In genomic region chr16:94312663-94313228, GRCm38 (mm10) we compare ENCODE assay signal across 8 mouse cellular contexts. TPM values are rescaled to one million over a fixed set of nuclear protein-coding genes. Genes with fewer than 3 reads are reported as not detected.
DNase-seq lines count a peak whose midpoint lies in the region; ATAC-seq and TF ChIP-seq lines count a peak whose summit lies in the region.

No protein-coding gene starts in this region.

- ATAC-seq in forebrain, postnatal 0 days = peak; percentile 87
- peak; percentile 89 for ATAC-seq in lung, embryonic 15.5 days (ENCODE audit: borderline replicate concordance, extremely low read depth, low FRiP score, low TSS enrichment)

- no peaks in the 10 kb centered on the region for H3K27me3 ChIP-seq in MEL (ENCODE audit: control insufficient read depth in 1 of 2, insufficient read depth in 2 of 2, low read length in 2 of 2)
- no peaks in the 10 kb centered on the region for H3K27me3 ChIP-seq in cerebellum, adult 2 months (ENCODE audit: control insufficient read depth, insufficient read depth, low read length)
- H3K27me3 ChIP-seq in forebrain, postnatal 0 days (ENCODE audit: insufficient read depth, low read length) = no peaks in the 10 kb centered on the region
- H3K27me3 ChIP-seq in lung, embryonic 15.5 days = no peaks in the 10 kb centered on the region
- H3K27me3 ChIP-seq in thymus, adult 2 months (ENCODE audit: control insufficient read depth, insufficient read depth, low read length) = no peaks in the 10 kb centered on the region; the same call in 1 of the 2 replicates

- H3K4me3 ChIP-seq in MEL (ENCODE audit: control insufficient read depth in 1 of 2, insufficient read depth in 1 of 2, low read depth in 2 of 2, low read length in 2 of 2) = peak overlapping the region; percentile 78 to 82
- peak overlapping the region; percentile 64 for H3K4me3 ChIP-seq in cerebellum, adult 2 months (replicated peaks; ENCODE audit: insufficient read depth, low read depth, low read length)
- H3K4me3 ChIP-seq in forebrain, postnatal 0 days (ENCODE audit: low read depth, low read length) = peak overlapping the region; percentile 61
- H3K4me3 ChIP-seq in lung, embryonic 15.5 days = peak overlapping the region; percentile 79
- peak overlapping the region; percentile 69 for H3K4me3 ChIP-seq in thymus, adult 2 months (ENCODE audit: control insufficient read depth, insufficient read depth, low read length)

- H3K36me3 ChIP-seq in MEL (ENCODE audit: control insufficient read depth in 1 of 2, insufficient read depth in 2 of 2, low read length in 2 of 2) = peaks cover 0 to 20% of the 10 kb centered on the region in 2 experiments; a peak in 2 of 4 replicates
- no peaks in the 10 kb centered on the region for H3K36me3 ChIP-seq in forebrain, postnatal 0 days (ENCODE audit: insufficient read depth)
- no peaks in the 10 kb centered on the region for H3K36me3 ChIP-seq in lung, embryonic 15.5 days
- H3K36me3 ChIP-seq in thymus, adult 2 months (ENCODE audit: control insufficient read depth, insufficient read depth, low read length) = no peaks in the 10 kb centered on the region

- peak overlapping the region; percentile 58 for H3K4me2 ChIP-seq in forebrain, postnatal 0 days (ENCODE audit: low read depth)
- H3K4me2 ChIP-seq in lung, embryonic 15.5 days = peak overlapping the region; percentile 83

- H3K9me3 ChIP-seq in MEL (replicated peaks; ENCODE audit: insufficient read depth, low read length) = no peaks in the 10 kb centered on the region
- no peaks in the 10 kb centered on the region for H3K9me3 ChIP-seq in forebrain, postnatal 0 days (ENCODE audit: low read length)
- no peaks in the 10 kb centered on the region for H3K9me3 ChIP-seq in lung, embryonic 15.5 days

- H3K79me2 ChIP-seq in MEL (ENCODE audit: control insufficient read depth, insufficient read depth, low read length, poor library complexity) = peaks cover 1% of the 10 kb centered on the region; the same call in 1 of the 2 replicates

- H3K4me1 ChIP-seq in MEL (ENCODE audit: control insufficient read depth in 1 of 2, insufficient read depth in 2 of 2, low read length in 2 of 2) = peaks cover 14 to 16% of the 10 kb centered on the region in 2 experiments
- peaks cover 21% of the 10 kb centered on the region for H3K4me1 ChIP-seq in cerebellum, adult 2 months (ENCODE audit: control insufficient read depth, insufficient read depth, low read length)
- 0 out of 2 replicates have a peak, but pooled peaks cover 6% of the 10 kb centered on the region for H3K4me1 ChIP-seq in forebrain, postnatal 0 days (ENCODE audit: insufficient read depth)
- peaks cover 13% of the 10 kb centered on the region; the same call in 1 of the 2 replicates for H3K4me1 ChIP-seq in lung, embryonic 15.5 days
- H3K4me1 ChIP-seq in thymus, adult 2 months (replicated peaks; ENCODE audit: control insufficient read depth, insufficient read depth, low read length) = peaks cover 2% of the 10 kb centered on the region

- peak overlapping the region; percentile 88 for H3K9ac ChIP-seq in MEL (ENCODE audit: control insufficient read depth, low read depth, low read length, poor library complexity, severe bottlenecking)
- peak overlapping the region; percentile 85 for H3K9ac ChIP-seq in forebrain, postnatal 0 days
- peak overlapping the region; percentile 39 for H3K9ac ChIP-seq in lung, embryonic 15.5 days

- TF ChIP-seq EP300 in MEL (IDR thresholded peaks at IDR 0.05; ENCODE audit: low read depth in 1 of 2, low read length in 2 of 2) = peak in 1 of 2 experiments; percentile 23; a peak in 1 of 4 replicates

- H3K27ac ChIP-seq in MEL (ENCODE audit: control insufficient read depth, low read depth, low read length) = peak overlapping the region; percentile 95
- peak overlapping the region; percentile 98 for H3K27ac ChIP-seq in cerebellum, adult 2 months (ENCODE audit: insufficient read depth, low read length)
- peak overlapping the region; percentile 99 for H3K27ac ChIP-seq in forebrain, postnatal 0 days (ENCODE audit: low read depth, low read length)
- peak overlapping the region; percentile 100 for H3K27ac ChIP-seq in lung, embryonic 15.5 days
- peak overlapping the region; percentile 93 for H3K27ac ChIP-seq in thymus, adult 2 months (ENCODE audit: control insufficient read depth, insufficient read depth, low read length)

- DNase-seq in MEL (ENCODE audit: low read depth, low spot score) = peak; percentile 96
- DNase-seq in cerebellum, adult 2 months = peak; percentile 93 to 96
- DNase-seq in forebrain, postnatal 0 days = peak; percentile 96
- peak; percentile 82 for DNase-seq in heart, postnatal 4 days
- DNase-seq in layer of hippocampus, adult 9-10 months (ENCODE audit: low spot score) = peak; percentile 69
- peak; percentile 77 for DNase-seq in ovary, adult 18-20 months (ENCODE audit: low spot score)
- peak; percentile 77 for DNase-seq in thymus, adult 2 months

- no peak; a peak in 2 of 6 replicates for TF ChIP-seq CTCF in MEL (IDR thresholded peaks at IDR 0.05 in 2 of 3, conservative IDR thresholded peaks at IDR 0.05 in 1 of 3; ENCODE audit: control insufficient read depth in 1 of 3, insufficient read depth in 1 of 3, low read depth in 2 of 3, low read length in 3 of 3, poor library complexity in 1 of 3, severe bottlenecking in 1 of 3)
- TF ChIP-seq CTCF in cerebellum, adult 2 months (IDR thresholded peaks at IDR 0.05; ENCODE audit: borderline replicate concordance, insufficient read depth, low read depth, low read length) = 0 out of 2 replicates have a peak, but pooled peaks have one; percentile 14
- peak; percentile 57 for TF ChIP-seq CTCF in forebrain, postnatal 0 days (IDR thresholded peaks at IDR 0.05; ENCODE audit: low read depth)
- TF ChIP-seq CTCF in thymus, adult 2 months (IDR thresholded peaks at IDR 0.05; ENCODE audit: borderline replicate concordance, control insufficient read depth, extremely low read depth, insufficient read depth, low read length, poor library complexity) = no peak

- TF ChIP-seq POLR2A in MEL (IDR thresholded peaks at IDR 0.05; ENCODE audit: control insufficient read depth in 1 of 2, insufficient read depth in 1 of 2, low read depth in 1 of 2, low read length in 2 of 2, poor library complexity in 1 of 2) = peak in 1 of 2 experiments; percentile 59; a peak in 3 of 4 replicates
- peak; percentile 86; the same call in 1 of the 2 replicates for TF ChIP-seq POLR2A in cerebellum, adult 2 months (IDR thresholded peaks at IDR 0.05; ENCODE audit: borderline replicate concordance, insufficient read depth, low read length)
- no peak for TF ChIP-seq POLR2A in thymus, adult 2 months (IDR thresholded peaks at IDR 0.05; ENCODE audit: control insufficient read depth, extremely low read depth, insufficient read depth, low read length, poor library complexity)

- WGBS in cerebellum, adult 2 months = under 1% methylated on average over 20 of the region's 20 CpGs
- WGBS in forebrain, postnatal 0 days = under 1% methylated on average over 20 of the region's 20 CpGs
- WGBS in lung, embryonic 15.5 days = 0% methylated on average over 20 of the region's 20 CpGs
- under 1% methylated on average over 20 of the region's 20 CpGs for WGBS in thymus, adult 2 months

- TF ChIP-seq RAD21 in MEL (IDR thresholded peaks at IDR 0.05; ENCODE audit: low read depth, low read length) = no peak

TF ChIP-seq in MEL, 35 proteins besides CTCF, POLR2A, EP300 and RAD21 (continues in another document):
- TF ChIP-seq USF1 (IDR thresholded peaks at IDR 0.05; ENCODE audit: low read depth, low read length) = peak; percentile 69

RNA-seq across cellular contexts. Expression of gene Hlcs, which starts 0.6 kb away (rescaled TPM):
- 2.8 and 3.3 TPM in 2 replicates for total RNA-seq in MEL (2012; rRNA removed)
- 1 to 10 TPM in 1 of 2 experiments, not detected in 1; 6.4 TPM for polyA plus RNA-seq in MEL (2012; ENCODE audit: insufficient read depth in 1 of 2, insufficient read length in 2 of 2, low read depth in 1 of 2, low replicate concordance in 2 of 2, missing spikeins in 1 of 2)
- 17.5 and 19.3 TPM in 2 replicates for polyA plus RNA-seq in cerebellum, adult 2 months (2012; rRNA removed)
- 5.5 and 6.8 TPM in 2 replicates for total RNA-seq in forebrain, postnatal 0 days (2014; rRNA removed)
- polyA plus RNA-seq in forebrain, postnatal 0 days (2015; fragmentation: Nextera tagmentation; extraction: Ambion mirVana) = 2.7 and 5.8 TPM in 2 replicates
- 1 to 10 TPM; 8.0 to 8.2 TPM for total RNA-seq in heart, postnatal 4 days (2021)
- 6.9 and 9.1 TPM in 2 replicates for polyA plus RNA-seq in lung, embryonic 15.5 days (2015; fragmentation: Nextera tagmentation; extraction: Ambion mirVana)
- polyA plus RNA-seq in thymus, adult 2 months (2012; rRNA removed) = 7.8 and 9.3 TPM in 2 replicates

RNA-seq across cellular contexts. Expression of gene Ripply3, which starts 15.5 kb away (rescaled TPM):
- 0.10 and 0.35 TPM in 2 replicates for total RNA-seq in MEL (2012; rRNA removed)
- under 1 TPM in 1 of 2 experiments, not detected in 1; 0.18 TPM for polyA plus RNA-seq in MEL (2012; ENCODE audit: insufficient read depth in 1 of 2, insufficient read length in 2 of 2, low read depth in 1 of 2, low replicate concordance in 2 of 2, missing spikeins in 1 of 2)
- polyA plus RNA-seq in cerebellum, adult 2 months (2012; rRNA removed) = 0.46 TPM in 2 replicates
- 0.14 and 0.69 TPM in 2 replicates for total RNA-seq in forebrain, postnatal 0 days (2014; rRNA removed)
- polyA plus RNA-seq in forebrain, postnatal 0 days (2015; fragmentation: Nextera tagmentation; extraction: Ambion mirVana) = 0.54 and 0.74 TPM in 2 replicates
- total RNA-seq in heart, postnatal 4 days (2021) = 1 to 10 TPM; 3.7 to 4.5 TPM
- 24.4 and 26.5 TPM in 2 replicates for polyA plus RNA-seq in lung, embryonic 15.5 days (2015; fragmentation: Nextera tagmentation; extraction: Ambion mirVana)
- polyA plus RNA-seq in thymus, adult 2 months (2012; rRNA removed) = 1.3 and 1.6 TPM in 2 replicates

RNA-seq across cellular contexts. Expression of gene Ttc3, which starts 57.7 kb away (rescaled TPM):
- total RNA-seq in MEL (2012; rRNA removed) = 47.5 and 56.9 TPM in 2 replicates
- polyA plus RNA-seq in MEL (2012; ENCODE audit: insufficient read depth in 1 of 2, insufficient read length in 2 of 2, low read depth in 1 of 2, low replicate concordance in 2 of 2, missing spikeins in 1 of 2) = 100 to 1,000 TPM in 1 of 2 experiments, 10 to 100 TPM in 1; 46.4 to 352 TPM
- 295 and 301 TPM in 2 replicates for polyA plus RNA-seq in cerebellum, adult 2 months (2012; rRNA removed)
- 1,061 and 1,263 TPM in 2 replicates for total RNA-seq in forebrain, postnatal 0 days (2014; rRNA removed)
- 799 and 1,014 TPM in 2 replicates for polyA plus RNA-seq in forebrain, postnatal 0 days (2015; fragmentation: Nextera tagmentation; extraction: Ambion mirVana)
- total RNA-seq in heart, postnatal 4 days (2021) = 100 to 1,000 TPM; 156 to 173 TPM
- 171 and 177 TPM in 2 replicates for polyA plus RNA-seq in lung, embryonic 15.5 days (2015; fragmentation: Nextera tagmentation; extraction: Ambion mirVana)
- 63.6 and 72.1 TPM in 2 replicates for polyA plus RNA-seq in thymus, adult 2 months (2012; rRNA removed)

RNA-seq across cellular contexts. Expression of gene Pigp, which starts 58.9 kb away (rescaled TPM):
- 27.1 and 33.9 TPM in 2 replicates for total RNA-seq in MEL (2012; rRNA removed)
- polyA plus RNA-seq in MEL (2012; ENCODE audit: insufficient read depth in 1 of 2, insufficient read length in 2 of 2, low read depth in 1 of 2, low replicate concordance in 2 of 2, missing spikeins in 1 of 2) = 10 to 100 TPM in 1 of 2 experiments, not detected in 1; 47.3 TPM
- 73.6 and 83.0 TPM in 2 replicates for polyA plus RNA-seq in cerebellum, adult 2 months (2012; rRNA removed)
- total RNA-seq in forebrain, postnatal 0 days (2014; rRNA removed) = 87.1 and 88.3 TPM in 2 replicates
- polyA plus RNA-seq in forebrain, postnatal 0 days (2015; fragmentation: Nextera tagmentation; extraction: Ambion mirVana) = 133 and 151 TPM in 2 replicates
- total RNA-seq in heart, postnatal 4 days (2021) = 10 to 100 TPM; 76.7 to 77.5 TPM
- polyA plus RNA-seq in lung, embryonic 15.5 days (2015; fragmentation: Nextera tagmentation; extraction: Ambion mirVana) = 95.9 and 98.0 TPM in 2 replicates
- 17.6 and 23.2 TPM in 2 replicates for polyA plus RNA-seq in thymus, adult 2 months (2012; rRNA removed)

Comparison
In these comparisons a context has a peak if more than half of its experiments do, and no peak if none do; other contexts are left out.
1. Peak in every context shown above with its lines: DNase-seq, ATAC-seq, H3K4me3 ChIP-seq and H3K27ac ChIP-seq.
2. CTCF ChIP-seq: peak in cerebellum, adult 2 months (single experiment) and forebrain, postnatal 0 days (single experiment); none in MEL (0 of 3) and thymus, adult 2 months (single experiment).